Mouse (Mus musculus) adrenal gland, postnatal 25 days (tissue): Measurements from ENCODE around the gene 1500015O10Rik. TPM values are rescaled to one million over a fixed set of nuclear protein-coding genes. Genes with fewer than 3 reads are reported as not detected.

Experiments used
- DNase-seq: peaks from one replicate; pipeline ENCODE4 v3.0.0; 2021; ENCODE audit warnings: mixed read lengths
- long read RNA-seq: library from polyadenylated mRNA; stranded (forward); transcript quantifications from one replicate; pipeline ENCODE4 v2.0.0, GENCODE M21; 2021
- total RNA-seq: library from RNA; stranded (reverse); gene quantifications from 2 replicates; pipeline ENCODE4 v1.2.3, GENCODE M21; 2021

Gene 1500015O10Rik
- 145 and 150 TPM in 2 replicates for total RNA-seq
- long read RNA-seq, transcript 1500015O10Rik-201 (4 exons, 902 nt): major isoform, 68 of 126 reads
- long read RNA-seq, partial matches to known transcripts: 55 of 126 reads
- long read RNA-seq, other reads (novel, unspliced or antisense): 3 of 126 reads

DNA sequence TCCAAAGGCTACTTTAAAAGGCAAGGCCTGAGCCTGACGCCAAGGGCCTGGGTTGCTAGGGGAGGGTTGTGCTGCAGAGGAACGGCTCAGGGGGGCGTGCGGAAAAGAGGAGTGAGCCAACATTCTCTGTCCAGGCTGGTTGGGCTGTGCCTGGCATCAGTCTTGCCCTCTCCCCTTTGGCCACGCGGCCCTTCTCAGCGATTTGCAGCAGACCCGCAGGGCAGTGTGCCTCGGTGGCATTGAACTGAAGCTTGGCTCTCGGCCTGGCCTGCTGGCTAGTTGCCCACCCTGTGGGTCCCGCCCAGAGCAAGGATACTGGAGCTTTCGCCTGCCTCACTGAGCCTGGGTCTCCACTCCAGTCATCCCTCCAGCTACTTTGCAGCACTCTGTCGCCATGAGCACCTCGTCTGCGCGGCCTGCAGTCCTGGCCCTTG, at the start of gene 1500015O10Rik:
Gene 1500015O10Rik (plus strand): TSS at position 112 of the 434 bp plus-strand sequence.
- peak; percentile 82 for DNase-seq

DNA sequence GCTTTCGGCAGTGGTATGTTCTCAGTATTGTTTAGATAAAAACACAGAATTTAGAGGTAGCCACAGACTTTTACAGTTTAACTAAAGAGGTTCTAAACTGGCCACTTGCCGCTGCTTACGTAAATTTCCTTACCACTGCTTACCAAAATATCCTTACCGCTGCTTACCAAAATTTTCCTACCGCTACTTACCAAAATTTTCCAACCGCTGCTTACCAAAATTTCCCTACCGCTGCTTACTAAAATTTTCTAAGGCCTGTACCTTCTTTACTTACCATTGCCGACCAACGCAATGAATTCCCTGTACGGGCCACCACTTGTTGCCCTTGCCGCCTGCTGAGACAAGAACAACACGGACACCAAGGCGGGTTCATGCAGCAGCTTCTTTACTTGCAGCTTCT, 40.4 kb upstream of the 1500015O10Rik start:
- DNase-seq: no peak

DNA sequence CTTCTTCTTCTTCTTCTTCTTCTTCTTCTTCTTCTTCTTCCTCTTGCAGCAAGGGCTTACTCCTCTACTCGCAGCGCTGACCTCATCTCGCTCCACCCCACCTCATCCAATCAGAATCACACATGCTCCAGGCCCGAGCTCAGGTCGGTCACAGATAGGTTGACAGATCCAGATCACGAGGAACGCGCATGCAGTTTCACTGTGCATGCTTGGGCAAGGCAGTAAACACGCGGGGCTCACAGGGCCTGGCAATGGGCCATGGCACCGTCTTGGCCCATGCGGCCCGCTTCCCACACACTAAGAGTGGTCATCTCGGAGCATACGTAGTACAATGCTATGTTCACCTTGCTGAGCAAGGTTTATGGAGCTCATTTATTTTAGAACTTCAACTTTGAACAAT, 39.9 kb upstream of the 1500015O10Rik start:
- no peak for DNase-seq

DNA sequence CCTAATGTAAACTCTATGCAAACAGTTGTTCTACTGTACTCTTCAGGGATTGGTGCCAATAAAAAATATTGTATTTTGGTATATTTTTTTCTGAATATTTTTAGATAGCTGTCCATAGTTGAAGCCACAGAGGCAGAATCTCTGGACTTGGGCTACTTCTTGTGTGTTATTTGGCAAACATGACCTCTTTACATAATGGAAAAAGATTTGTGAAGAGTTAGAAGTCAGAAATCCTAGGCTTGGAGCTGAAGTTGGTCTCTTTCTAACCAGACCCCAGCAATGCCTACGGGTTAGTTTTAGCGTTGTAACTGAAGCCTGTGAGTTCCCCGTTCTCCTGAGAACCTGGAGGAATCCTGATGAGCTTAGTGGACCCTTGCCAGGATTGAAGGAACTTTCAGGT, 36.3 kb upstream of the 1500015O10Rik start:
- no peak for DNase-seq

DNA sequence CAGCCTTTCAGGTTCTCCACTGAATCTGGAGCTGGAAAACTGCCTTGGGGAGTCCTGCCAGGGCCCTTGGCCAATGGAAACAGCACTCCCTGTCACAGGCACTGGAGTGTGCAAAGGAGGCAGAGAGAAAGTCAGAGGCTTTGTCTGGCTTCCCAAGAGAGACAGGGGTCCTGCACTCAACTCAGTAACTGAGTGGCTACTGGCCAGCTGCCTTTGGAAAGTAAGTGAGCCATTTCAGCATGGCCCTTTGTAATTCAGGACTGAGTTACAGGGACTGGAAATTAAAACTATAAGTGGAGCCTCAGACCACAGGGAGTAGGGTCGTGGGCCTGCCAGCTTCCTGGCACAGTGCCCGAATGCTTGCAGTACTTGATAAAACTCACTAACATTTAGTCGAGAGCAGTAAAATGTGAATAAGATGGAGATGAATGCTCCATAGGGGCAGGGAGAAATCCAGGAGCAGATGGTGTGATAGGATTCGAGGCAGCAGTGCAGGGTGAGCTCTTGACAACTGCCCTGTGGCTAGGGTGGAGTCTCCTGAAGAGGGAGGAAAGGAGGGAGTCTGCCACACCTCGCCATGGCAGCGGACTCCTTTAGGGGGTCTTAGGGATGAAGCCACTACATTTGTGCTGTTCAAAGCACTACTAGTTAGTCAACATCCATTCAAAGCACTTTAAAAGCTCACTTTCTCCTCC, 35.4 kb upstream of the 1500015O10Rik start:
- DNase-seq: peak; percentile 66

DNA sequence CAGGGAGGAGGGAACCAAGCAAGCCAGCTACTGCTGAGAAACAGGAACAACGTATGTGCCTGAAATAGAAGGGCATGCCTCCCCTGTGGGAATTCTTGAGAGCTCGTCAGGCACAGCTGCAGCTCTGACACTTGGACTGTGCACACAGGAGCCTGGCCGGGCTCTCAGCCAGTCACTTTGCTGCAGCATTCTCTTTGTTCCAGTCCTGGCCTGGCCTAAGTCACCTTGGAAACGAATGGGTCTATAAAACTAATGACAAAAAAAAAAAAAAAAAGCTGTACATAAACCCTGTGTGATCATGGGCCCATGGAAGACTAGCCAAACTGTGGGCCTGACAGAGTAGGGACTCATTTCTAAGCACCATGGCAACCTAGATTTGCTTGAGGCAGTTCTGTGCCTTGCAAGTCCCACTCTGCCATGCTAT, 31.8 kb upstream of the 1500015O10Rik start:
- no peak for DNase-seq

DNA sequence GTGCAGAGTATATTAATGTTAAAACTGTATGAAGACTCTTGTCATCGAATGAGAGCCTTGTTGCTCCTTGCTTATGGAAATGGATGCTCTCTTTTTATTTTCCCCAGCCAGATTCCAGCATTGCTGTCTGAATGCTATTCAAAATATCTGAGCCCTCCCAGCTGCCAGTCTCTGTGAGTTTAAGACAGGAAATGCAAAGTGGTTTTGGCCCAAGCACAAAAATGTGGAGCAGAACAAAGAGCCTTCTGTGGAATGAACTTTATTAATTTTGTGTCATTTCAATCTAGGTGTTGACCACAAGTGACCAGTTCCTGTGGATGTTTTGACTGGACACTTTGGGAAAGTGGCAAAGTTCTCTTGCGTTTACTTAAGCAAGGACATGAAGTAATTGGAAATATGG, 15.6 kb upstream of the 1500015O10Rik start:
- no peak for DNase-seq

DNA sequence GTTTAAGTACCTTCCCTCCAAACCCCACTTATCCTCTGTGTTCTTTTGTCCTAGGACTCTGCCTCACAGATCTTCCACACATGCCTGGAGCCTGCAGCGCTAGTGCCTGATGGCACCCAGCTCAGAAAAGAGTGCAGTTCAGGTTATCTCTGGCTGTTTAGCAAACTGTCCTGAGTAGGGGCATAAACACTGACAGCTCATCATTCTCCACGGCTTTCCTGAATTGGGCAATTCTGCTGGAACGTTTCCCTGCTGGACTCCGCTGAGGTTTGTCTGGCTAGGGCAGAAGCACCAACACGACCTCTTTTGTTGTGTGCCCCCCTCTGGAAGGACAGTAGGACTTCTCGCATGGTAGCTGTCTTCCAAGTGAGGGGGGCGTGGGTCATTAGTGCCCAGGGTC, 12.4 kb upstream of the 1500015O10Rik start:
- peak; percentile 27 for DNase-seq

DNA sequence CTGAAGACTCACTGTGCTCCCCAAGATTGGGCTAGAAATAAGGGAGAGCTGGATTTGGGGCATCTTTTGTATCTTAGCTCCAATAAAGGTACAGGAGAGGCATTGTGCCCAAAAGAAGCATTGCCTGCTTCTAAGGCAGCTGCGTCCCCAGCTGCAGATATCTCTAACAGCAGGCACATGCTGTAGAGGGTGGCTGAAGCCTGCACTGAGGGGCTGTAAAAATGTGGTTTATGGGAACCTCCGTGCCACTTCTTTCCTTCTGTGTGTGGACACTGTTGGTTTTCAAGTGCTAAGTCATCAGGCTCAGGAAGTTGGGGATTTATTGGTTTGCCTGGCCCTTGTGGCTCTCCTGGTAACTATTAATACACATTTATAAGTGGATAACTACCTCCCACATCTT, 11.6 kb upstream of the 1500015O10Rik start:
- DNase-seq: no peak

DNA sequence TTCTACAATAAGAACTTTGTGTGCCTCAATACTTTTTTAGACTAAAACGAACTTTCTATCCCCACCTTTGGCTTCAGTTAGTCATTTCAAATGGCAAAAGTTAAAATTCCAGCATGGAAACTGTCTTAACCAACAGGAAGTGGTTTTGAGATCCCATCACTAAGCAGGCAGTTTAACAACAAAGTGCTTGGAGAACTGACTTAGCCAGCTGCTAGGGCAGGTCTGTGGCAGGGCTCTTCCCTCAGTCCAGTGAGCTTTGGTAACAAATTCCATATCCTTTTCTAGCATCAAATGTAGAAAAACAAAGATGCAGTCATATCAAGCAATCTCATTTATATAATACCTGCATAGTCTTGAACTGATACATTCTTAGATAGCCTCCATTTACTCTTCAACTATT, 7.9 kb upstream of the 1500015O10Rik start:
- DNase-seq: no peak

DNA sequence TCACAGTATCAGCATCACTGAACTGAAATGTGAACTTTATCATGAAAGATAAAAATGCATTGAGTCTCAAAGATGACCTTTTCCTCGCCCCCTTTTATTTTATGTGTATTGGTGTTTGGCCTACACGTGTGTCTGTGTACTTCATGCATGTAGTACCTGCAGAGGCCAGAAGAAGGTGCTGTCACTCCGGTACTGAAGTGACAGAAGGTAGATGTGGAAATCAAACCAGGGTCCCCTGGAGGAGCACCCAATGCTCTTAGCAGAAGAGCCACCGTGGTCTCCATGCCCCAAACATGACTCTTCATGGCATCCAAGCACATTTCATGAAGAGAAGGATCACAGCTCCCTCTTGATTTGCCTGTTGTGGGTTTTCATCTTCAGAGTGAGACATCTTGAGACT, 1.7 kb downstream of the 1500015O10Rik start:
- DNase-seq: no peak

DNA sequence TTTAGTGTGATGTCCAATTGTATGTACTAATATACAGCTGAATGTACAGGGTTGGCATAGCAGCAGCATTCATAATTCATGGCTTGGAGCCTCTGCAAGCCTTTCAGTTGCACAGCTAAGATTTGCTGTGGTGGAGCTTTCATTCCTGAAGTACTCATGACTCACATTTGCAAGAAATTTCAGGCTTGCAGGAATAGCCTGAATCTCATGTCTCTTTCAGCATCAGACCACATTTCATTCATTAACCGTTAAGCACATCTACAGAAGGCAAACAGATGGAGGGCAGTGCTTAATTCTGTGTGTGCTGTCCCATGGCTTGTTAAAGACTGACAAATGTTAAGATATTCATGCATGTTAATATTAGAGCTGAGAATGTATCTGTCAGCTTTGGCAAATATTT, 2.3 kb downstream of the 1500015O10Rik start:
- DNase-seq: no peak

DNA sequence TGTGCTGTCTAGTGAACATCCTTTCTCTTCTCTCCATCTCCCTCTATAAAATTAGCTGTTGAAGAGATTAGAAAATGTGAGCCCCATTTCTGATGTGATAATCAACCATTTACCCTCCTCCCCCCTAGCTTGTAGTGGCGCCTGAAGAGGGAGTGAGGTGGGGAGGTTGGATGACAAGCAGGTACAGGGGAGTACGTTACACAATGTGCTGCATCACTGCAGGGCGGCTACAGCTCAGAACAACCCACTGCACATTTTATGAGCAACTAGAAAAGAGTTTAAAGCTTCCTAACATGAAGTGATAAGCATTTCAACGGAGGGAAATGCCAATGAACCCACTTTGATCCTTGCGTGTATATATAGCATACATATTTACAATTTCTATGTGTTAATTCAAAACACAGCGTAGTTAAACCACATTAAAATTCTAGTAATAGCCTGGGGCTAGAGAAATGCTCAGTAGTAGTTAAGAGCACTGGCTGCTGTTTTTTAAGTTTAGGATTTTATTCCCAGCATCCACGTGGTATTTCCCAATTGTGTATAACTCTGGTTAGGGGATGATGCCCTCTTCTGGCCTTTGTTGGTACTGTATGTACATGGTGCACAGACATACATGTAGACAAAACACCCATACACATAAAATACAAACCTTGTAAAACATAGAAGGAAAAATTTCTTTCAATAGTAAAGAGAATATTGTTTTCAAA, 7.6 kb downstream of the 1500015O10Rik start:
- peak; percentile 37 for DNase-seq

DNA sequence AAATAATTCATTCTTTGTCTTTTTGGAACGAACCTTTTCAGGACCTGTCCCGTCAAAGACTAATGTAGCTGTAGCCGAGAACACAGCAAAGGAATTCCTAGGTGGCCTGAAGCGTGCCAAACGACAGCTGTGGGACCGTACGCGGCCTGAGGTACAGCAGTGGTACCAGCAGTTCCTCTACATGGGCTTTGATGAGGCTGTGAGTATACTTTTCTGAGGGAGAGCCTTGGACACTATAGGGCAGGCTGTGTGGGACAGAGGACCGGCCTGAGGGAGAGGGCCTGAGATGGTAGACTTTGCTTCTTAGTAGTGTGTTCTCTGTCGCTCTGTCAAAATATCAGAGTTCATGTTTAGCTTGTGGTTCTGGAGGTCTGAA, 8.1 kb downstream of the 1500015O10Rik start:
- no peak for DNase-seq

DNA sequence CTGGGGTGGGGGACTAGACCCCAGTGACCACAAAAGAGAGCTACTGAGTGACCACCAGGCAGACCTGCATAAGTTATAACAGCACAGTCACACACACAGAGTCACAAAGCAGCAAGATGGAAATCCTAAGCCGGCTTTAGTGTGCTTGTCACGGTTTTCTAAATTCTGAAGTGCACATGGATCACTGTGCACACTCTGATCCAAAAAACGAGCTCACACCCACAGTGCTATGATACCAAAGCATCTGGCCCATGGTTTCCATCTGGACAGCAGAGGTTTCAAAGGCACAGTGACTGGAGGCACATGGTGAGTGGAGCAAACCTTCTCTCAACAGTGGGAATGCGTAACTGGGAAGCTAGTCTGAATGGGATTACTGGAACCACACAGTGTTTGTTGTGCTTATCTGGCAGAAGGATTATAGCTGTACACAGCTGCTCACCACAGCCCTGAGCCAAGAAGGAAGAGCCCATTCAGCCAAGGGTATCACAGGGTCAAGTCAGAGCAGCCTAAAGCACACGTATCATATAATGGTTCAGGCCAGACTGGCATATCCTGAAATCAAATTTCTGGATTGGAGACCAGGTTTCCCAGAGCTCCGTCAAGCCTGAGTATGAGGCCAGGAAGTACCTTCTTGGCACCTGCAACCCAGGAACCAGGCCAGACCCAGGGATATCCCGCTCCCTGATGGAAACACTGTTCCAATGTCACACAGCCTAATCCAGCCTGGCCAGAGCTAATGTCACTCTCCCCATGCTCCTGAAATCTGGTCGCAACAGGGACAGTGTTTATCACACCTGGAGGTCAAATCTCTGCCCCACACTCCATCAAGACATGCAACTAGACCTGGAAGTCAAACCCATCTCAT, 24.3 kb downstream of the 1500015O10Rik start:
- DNase-seq: no peak

DNA sequence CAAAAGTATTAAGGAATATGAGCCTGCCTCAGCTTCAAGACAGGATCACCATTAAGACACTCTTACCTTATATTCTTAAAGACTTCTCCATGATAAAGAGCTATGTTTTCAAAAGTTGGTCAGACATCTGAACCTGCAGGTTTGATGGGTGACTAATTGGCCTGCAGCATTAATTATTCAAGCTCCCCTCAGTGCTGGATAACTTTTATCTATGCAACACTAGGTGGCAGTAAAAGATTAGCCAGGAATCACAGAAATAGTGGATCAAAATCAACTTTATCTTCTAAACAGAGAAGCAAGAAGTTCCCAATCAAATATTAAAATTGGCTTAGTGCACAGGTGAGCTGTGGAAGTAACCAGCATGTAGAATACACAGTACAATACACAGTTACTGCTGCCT, 29.7 kb downstream of the 1500015O10Rik start:
- no peak for DNase-seq

DNA sequence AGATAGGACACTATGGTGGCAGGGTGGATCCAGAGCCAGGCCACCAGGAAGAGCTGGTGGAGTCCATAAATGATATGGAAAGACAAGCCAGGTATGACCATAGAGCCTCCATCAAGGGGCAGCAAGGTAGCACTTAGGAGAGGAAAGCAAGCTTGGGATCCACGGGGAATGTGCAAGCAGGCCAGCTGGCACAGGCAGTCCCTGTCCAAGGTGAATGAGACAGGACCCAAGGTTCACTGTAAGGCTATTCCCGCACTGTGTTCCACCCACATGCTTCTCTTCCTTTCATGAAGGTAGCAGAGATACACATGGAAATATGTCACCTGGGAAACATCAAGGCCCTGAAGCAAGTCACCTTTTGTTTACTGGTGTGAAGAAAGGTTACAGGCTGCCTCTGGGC, 34.1 kb downstream of the 1500015O10Rik start:
- no peak for DNase-seq

DNA sequence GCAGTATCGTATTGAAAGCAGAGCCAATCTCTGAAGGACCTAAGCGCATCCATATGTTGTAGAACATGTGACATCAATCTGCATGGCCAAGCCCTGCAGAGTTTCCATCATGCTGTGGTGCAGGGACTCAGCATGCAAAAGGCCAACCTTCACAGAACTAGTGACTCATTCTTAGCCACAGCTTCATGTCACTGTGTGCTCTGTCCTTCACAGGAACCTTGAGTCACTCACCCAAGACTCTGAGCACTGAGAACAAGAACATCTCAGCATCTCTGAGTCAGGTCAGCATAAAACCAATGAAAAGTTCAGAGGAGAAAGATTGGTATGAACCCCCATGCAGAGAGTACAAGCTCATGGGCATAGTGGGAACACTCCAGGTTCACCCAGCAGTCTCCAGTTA, 35.9 kb downstream of the 1500015O10Rik start:
- DNase-seq: peak; percentile 15

DNA sequence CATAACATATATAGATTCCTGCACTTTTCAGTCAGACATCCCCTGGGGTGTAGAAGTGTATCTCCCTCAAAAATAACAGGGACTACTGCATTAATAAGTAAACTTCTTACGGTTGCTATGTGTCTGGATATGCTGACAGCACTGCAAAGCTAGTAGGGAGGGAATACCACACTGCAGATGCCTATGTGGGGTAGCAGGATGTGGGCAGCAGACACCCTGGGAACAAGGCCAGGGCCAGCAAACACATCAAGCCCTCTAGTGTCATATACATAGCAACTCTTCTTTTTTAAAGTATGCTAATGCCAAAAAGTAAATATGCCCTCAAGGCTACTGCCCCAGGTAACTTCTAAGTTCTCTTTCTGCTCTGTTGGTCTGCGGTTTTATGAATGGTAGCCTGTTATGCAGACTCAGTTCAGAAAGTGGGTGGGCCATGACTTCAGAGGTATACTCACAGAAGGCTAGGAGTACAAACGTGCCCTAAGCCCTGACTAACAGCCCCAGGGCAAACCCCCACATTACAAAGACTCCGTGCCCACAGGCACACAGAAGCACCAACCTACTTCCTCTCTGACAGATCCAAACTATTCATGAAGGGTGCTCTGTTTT, 38.1 kb downstream of the 1500015O10Rik start:
- no peak for DNase-seq

DNA sequence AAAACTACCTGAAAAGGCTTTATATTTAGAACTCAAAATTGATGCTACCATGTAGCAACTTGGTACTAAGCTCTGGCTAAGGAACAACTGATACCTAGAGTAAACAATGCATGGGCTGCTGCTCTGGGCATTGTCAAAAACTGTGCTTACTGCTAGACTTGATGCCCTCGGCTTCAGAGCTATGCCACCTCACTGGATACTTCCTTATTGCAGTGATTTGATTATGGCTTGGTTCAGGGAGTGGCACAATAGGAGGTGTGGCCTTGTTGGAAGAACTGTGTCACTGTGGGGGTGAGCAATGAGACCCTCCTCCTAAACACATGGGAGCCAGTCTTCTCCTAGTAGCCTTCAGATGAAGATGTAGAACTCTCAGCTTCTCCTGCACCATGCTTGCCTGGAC, 38.9 kb downstream of the 1500015O10Rik start:
- no peak for DNase-seq

DNA sequence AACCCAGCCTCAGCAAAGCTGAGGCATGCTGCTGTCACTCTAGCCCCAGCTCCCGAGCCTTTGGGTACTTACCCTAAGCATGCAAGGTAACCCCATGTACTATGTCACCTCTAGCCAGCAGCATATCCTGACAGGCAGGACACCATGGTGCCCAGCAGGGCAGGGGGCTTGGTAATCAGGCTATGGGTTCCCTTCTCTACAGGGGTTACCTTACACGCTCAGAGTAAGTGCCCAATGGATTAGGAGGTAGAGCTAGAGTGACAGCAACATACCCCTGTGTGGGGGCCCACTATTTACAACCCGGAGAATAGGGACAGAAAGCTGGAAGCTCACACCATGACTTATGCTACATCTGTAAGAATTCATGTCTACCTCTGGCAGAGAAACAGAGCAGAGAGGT, 39.6 kb downstream of the 1500015O10Rik start:
- DNase-seq: no peak

DNA sequence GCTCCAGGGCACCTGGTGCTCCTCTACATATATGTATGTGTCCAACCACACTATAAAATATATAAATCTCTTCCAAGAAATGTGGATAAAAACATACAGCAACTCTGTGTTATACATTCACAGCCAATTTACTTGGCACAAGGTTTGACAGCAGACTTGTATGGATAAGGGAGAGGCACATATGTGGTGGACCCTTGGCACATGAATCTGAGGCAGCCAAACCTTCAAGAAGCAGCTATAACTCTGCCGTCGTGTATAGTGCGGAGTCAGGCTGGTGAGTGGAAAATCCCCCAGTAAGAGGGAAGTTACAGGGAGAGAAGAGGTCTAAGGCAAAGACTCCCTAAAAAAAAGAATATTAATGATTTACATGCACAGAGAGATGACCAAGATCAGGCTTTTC, 42.3 kb downstream of the 1500015O10Rik start:
- no peak for DNase-seq
